Mouse (Mus musculus) cerebellum, adult 11-12 months (tissue): ENCODE results near the gene Ldhc.
"Not testable (repeated sequence)": the region's sequence is repeated elsewhere in the genome, so short reads cannot be mapped to it uniquely, and the experiment has no call there.

Source experiments
- DNase-seq: peaks from one replicate; pipeline ENCODE4 v3.0.0; 2022

Gene Ldhc

DNA sequence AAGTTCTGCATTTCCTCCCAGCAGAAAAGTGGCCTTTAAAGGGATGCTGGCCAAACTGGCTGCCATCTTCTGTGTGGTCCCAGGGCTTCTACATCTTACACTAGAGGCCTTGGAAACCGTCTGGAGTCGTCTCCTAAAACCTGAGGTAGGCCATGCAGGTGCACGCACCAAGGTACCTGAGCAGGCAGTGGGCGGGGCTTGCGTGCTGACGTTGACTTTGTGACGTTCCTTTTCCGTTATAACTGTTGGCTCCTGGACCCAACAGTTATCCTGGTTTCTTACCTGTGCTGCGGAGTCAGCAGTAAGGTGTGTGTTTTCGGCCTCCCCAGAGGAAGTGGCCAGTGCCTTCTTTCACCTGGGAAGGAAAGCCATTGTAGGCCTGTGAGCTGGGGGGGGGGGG lies at the start of gene Ldhc:
Ldhc (plus strand) TSS at position 208 of the 400 bp plus-strand sequence.
- DNase-seq, result no peak

DNA sequence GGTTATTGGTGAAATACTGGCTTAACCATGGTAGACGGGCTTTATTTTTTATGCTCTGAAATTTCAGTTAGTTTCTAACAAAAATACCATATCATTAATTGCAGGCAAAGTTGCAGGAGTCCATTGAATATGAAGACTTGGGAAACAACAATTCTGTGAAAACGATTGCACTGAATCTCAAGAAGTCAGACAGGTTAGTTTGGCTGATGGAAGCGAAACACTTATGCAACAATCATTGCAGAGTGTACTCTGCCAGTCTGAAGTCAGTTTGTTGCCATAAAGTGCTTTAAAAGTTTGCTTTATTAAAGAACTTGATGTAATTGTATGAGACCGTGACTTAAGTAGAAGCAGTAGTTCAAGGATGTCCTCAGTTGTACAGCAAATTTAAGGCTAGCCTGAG lies 47.0 kb upstream of the Ldhc start:
- no peak for DNase-seq

DNA sequence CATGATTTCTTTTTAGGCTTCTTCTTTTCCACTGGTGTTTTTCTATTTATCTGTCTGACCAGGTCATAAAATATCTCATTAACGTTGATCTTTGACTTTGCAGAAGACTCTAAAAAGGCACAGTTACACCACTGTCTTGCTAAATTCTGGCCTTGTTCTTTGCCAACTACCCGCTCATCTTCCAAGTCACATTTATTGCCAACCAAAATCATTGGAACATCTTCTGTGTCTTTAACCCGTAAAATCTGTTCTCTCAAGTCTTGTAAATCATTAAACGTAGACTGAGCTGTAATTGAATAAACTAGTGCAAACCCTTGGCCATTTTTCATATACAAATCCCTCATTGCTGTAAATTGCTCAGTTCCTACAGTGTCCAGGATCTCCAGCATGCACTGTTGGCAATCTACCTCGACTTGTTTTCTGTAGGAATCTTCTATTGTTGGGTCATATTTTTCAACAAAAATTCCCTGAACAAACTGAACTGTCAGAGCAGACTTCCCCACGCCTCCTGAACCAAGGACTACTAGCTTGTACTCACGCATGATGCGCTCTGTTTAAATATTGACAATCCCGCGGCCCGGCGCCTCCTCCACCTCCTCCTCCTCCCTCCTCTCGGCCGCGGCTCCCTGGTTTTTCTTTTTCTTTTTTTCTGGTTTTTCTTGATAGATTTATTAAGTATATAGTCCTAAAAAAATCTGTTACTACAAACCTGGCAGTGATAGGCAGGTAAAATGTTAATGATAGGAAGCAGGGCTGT lies 39.9 kb upstream of the Ldhc start:
- not testable (repeated sequence) for DNase-seq

DNA sequence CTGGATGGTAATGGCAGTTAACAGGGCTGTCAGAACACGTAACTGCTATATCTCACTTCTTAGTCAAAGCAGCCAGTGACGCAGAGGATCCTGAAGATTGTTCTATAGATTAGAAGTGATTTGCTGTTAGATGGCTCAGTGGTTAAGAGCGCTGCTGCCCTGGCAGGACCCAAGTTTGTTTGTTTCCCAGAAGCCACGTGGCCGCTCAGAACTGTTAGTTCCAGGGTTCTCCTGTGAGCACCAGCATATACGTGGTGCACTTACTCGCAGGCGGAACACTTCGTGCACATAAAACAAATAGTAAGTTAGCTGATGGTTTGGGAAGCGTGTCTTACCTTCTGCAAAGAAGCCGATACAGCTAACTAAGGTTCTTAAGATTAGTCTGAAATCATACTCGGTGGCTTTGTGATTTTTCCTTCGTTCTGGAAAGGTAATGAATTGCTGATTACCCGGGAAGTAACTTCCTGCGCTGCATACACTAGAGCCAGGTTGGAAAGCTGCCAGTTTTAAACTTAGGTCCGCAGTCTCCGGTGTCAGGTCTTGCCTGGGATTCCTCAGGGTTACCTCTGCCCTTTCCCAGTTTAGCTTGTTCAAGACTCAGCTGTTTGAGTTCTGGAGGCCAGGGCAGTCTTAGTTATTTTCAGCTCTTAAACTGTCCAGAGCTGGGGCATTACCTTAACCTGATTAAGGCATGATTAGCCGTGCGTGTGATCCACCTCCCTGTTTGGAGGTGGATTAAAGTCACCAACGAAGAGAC lies 33.8 kb upstream of the Ldhc start:
- no peak for DNase-seq

DNA sequence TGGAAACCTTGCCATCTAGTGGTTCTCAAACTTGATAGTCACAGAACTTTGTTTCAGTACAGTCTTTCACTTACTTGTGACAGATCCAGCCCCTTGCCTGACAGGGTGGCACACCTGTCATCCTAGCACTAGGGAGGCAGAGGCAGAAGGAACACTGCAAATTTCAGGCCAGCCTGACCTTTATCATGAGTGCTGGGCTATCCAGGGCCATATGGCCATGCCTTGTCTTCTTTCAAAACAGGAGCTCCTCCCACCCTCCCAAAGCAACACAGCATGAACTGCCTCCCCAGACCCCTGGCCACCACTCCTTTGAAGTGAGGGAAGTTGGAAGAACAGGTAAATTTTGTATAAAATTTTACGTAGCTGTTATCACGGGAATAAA lies 33.2 kb upstream of the Ldhc start:
- no peak for DNase-seq

DNA sequence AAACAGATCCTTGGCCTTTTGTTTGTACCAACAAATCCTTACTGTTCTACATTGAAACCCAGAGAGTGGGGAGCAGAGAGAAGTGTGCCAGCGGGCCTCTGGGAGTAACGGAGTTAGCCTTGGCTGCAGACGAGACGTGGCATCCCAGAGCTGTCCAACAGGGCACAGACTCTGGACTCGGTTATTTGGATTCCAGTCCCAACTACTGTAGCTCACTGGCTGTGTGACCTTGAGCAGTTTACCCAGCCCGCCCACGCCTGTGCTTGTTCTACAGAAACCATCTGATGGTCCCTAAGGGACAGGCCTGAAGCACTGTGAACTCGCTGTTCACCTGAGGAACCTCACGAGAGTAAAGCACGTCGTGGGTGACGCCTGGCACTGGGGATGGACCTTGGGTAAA lies 31.1 kb upstream of the Ldhc start:
- no peak for DNase-seq

DNA sequence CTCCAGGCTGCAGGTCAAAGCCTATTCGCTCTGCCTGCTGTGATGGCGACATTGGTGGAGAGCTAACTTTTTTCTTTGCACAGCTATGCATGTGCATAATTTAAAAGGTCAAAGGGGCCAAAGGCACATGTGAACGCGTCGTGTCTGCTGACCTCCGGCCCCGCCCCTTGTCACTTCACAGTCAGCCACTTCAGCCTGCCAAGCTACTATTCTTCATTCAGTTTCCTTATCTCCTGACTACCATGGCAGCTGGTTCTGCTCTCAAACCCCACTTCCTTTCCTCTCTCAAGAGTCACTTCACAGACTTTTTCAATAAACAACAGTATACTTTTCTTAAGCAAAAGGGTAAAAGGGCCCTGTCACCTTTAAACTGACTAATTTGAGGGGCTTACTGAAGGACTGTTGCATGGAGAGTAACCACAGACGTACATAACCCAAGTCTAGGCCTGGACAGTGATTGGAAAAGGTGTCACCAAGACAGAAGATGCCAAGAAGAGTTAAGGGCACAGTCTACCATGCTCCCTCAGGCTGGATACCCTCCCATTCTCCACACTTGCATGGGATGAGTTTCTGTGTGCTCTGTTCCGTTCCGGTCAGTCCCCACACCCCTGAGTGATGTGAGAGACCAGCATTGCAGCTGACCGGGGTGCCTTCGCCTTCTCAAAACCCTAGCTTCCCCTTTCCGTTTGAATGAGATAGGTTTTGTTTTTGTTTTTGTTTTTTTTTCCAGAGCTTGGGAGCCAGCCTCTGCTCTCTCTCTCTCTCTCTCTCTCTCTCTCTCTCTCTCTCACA lies 30.0 kb upstream of the Ldhc start:
- no peak for DNase-seq

DNA sequence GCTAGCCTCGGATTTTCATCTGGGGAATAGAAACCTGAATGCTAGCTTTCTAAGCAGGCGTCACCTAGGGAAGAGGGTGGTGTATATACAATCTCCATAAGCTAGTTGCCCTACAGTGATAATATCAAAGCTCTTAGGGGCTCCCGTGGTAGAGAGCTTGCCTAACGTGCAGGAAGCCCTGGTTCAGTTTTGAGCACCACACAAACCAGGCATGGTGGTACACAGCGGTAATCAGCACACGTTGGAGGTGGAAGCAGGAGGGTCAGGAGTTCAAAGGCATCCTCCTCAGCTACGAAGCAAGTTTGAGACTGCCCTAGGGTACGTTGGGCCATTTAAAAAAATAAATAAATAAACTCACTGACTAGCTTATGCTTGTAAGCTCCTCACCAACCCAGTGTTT lies 29.3 kb upstream of the Ldhc start:
- no peak for DNase-seq

DNA sequence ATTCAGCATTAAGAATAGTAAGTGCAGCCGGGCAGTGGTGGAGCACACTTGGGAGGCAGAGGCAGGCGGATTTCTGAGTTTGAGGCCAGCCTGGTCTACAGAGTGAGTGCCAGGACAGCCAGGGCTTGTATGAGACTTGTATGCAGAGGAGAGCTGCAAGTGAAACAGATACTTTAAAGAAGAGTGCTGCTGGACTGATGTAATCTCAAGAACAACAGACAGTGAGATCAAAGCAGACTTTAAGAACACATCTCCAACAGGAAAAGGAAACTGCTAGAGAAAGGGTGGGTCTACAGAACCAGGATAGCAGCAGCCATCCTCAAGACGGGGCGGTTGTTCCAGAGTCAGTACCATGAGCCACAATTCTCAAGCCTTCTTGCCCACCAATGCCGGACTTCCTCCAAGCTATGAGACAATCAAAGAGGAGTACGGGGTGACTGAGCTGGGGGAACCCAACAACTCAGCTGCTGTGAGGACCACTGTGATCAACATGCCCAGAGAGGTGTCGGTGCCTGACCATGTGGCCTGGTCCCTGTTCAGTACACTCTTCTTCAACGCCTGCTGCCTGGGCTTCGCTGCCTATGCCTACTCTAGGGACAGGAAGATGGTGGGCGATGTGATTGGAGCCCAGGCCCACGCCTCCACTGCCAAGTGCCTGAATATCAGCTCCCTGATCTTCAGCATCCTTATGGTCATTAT lies 28.7 kb upstream of the Ldhc start:
- DNase-seq, result not testable (repeated sequence)

DNA sequence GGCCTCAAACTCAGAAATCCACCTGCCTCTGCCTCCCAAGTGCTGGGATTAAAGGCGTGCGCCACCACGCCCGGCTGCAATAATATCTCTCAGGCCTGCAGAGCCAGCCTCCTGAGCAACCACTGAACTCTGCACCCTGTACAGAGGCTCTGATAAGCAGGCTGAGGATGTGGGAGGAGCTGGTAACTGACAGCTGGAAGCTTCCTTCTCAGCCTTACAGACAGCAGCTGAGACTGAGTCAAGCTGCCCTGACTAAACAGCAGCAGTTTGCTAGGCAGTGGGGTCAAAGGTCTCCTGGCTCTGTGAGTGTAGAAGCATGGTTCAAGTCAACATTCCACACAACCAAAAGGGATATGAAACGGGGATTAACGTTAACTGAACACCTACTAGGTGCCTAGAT lies 27.7 kb upstream of the Ldhc start:
- DNase-seq, result no peak

DNA sequence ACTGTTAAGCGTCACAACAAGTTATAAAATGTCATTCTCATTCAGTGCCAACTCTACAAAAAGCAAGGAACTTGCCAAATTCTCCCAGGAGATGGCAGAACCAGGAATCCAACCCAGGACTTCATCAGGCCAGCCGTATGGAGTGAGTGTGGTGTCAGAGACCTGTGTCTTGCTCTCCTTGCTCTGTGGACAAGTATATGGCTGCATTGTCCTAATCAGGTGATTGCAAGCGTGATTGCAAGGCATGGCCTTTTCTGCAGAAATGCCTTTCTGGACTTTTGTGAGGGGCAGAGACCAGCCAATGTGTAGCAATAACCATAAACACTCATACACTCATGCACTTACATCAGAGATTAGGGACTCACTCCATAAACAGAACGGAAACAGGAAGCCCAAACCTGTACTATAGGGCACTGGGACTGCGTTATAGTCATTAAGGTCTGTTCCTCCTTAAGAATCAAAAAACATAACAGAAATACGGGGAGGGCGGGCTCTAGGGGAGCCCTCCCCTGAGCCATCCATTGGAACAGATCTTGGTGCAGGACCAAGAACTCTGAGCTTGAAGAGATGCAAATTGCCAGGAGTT lies 27.2 kb upstream of the Ldhc start:
- no peak for DNase-seq

DNA sequence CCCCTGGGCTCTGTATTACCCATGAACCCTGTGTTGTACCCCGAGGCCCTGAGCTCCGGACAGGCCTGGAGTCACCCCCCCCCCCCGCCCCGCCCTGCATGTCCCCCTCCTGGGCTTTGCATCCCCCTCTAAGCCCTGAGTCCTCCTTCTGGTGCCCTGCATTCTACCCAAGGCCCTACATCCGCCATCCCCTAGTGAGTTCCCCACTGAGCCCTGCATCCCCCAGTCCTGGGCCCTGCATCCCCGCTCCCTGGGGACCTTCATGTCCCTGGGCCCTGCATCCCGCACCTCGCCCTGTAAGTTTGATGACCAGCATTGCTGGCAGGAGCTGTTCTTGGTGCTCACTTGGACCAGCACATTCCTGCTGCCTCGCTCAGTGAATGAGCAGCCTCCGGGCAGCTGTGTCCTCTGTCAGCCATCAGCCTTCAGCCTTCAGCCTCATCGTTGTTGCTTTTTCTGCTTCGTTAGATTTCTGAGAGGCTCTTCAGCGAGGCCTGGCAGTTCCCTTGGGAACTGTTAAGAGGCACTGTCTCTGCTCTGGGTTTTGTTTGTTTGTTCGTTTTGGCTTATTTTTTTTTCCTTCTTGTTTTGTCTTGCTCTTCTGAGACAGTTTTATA lies 25.9 kb upstream of the Ldhc start:
- DNase-seq, result no peak

DNA sequence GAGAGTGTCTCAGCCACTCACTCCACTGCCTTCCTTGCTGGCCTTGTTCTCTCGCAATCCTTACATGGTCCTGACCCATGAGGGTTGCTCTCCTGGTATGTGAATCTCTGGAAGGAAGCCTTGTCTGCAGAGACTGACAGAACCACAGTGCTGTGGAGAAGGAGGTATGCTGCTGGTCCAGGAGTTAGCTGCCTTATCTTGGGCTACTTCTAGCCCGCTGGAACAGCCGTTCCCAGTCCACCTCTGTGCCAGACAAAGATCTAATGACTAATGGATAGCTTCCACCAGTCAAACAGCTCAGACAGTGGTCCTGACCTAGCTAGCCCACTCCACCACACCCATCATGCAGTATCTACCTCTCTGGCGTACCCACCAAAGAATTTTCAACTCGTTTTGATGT lies 24.6 kb upstream of the Ldhc start:
- DNase-seq, result no peak

DNA sequence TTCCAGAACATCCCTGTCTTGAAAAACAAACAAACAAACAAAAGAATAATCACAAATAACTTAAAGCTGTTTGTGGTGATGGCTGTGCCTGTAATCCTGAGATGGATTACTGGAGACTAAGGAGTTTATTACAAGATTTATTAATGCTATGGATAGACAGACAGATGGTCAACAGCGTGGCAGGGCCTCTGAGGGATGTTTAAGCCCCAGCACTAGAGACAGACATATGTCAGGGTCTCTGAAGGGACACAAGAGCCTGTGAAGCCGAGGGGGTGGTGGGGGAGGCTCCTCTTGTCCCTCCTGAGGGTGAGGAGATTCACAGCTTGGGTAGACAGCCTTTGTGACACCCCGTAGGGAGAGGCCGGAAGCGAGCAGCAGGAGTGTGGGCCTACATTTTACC lies 23.9 kb upstream of the Ldhc start:
- no peak for DNase-seq

DNA sequence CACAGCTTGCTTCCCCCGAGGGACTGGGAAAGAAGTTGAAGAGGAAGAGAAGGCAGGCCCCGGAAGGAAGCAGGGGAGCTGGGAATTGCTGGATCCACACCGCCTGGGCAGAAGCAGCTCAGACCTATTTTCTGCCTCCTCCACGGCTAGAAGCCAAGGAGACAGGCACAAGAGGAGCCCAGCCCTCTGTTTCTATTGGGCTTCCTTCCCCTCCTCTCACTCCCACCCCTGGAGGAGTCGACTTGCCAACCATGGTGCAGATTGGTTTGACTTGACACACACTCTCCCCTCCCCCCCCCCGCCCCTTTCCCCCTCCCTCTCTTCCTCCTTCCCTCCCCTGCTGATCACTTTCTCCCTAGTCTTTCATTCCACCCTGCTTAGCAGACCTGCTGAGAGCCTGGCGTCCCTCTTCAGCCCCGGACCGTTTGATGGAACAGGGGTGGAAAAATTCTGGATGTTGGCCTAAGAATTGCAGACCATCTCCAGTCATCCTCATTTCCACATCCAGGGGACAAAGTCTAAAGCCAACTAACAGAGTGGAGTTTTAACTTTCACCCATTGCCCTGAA lies 22.8 kb upstream of the Ldhc start:
- DNase-seq, result no peak

DNA sequence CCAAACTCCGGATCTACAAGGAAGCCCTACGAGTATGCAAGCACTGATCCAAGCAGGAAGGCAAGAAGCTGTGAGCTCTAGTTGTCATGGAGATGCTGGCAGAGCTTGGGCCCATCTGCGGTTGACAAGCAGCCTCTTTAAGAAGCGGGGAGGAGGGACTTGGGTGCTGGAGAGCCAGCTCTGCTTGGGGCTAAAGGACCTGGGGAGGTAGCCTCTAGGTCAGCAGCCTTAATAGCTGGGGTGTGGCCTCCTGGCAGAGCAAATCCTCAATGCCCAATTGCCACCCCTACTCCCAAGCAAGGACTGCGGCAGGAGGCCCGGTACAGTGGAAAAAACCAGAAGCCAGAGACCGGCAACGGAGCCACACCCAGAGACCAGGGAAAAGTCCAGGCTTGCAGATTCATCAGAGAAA lies 22.1 kb upstream of the Ldhc start:
- DNase-seq, result peak; percentile 86

DNA sequence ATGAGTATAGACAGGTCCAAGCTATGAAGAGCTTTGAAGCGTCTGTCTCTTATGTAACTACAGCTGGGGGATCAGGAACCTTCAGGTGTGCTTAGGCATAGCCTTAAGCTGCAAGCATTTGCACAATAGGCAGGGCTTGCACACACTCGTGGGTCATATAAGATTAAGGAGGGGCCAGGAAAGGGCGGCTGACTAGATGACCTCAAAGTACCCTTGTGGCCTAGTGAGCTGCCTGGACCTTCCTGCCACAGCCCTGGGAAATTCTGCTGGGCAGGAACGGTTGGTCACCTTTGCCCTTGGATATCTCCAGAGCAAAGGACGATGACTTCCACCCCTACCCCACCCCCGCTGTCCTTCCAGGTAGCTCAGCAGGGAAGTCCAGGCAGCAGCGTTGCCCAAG lies 21.6 kb upstream of the Ldhc start:
- peak; percentile 50 for DNase-seq

DNA sequence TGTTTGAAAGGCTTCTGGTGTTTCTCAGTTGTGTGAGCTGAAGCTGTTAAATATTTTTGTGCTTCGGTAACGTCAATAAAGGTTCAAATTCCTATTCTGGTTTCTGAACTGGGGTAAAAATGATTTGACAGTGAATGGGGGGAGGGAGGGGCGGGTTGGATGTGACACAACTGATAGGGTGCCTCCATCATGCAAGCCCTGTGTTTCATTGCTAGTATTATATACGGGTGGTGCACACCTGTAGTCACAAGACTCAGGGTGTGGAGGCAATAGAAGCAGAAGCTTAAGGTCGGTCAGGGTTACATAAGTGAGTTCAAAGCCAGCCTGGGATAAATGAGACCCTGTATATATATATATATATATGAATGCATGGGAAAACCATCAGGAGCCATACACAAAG lies 21.1 kb upstream of the Ldhc start:
- no peak for DNase-seq

DNA sequence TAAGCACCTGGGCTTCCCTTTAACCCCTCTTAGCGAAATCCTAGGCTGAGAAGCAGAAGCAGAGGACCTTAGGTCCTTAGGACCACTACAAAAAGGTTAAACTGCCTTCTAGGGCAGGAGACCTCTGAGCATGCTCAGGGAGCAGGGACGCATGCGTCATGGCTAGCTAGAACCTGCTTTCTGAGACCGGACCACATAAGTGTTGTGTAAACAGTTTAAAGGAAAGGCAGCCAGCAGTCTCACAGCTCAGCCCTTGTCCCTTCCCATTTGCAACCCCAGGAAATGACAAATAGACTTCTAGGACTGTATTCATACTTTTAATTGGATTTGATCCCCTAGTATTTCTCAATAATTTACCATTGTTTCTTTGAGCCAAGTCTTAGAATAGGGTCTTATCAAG lies 20.7 kb upstream of the Ldhc start:
- DNase-seq, result no peak

DNA sequence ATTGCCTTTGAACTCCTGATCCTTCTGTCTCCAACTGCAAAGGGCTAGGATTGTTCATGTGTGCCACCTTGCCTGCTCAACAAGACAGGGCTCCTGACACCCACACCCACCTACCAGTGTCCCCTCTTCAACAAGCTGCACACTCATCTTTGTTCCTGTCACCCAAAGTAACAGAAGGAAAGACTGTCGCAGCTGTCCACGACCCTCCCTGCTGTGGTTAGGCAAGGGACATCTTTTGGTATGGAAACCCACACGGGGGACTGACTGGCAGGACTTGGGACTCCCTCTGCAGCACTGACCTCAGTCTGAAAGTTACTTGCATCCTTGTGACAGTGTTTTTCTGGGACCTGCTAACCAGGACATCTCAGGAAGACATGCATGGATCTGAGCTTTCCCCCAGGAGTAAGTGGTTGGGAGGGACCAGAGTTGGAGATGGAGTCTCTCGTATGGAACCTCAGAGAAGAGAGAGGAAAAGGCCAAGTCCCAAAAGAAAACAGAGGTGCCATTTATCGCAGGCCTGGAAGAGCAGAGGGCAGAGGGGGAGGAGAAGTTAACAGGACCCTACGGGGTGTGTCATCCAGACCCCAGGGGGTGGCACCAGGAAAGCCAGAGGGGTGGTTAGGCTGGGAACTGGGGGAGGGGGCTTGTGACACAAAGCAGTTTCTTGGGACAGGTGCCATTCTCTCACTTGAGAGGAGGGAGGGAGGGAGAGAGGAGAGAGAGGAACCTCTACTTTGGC lies 20.0 kb upstream of the Ldhc start, which contains the start of gene Ldha:
Ldha (plus strand) TSS at position 689 of the 739 bp plus-strand sequence.
- no peak for DNase-seq

DNA sequence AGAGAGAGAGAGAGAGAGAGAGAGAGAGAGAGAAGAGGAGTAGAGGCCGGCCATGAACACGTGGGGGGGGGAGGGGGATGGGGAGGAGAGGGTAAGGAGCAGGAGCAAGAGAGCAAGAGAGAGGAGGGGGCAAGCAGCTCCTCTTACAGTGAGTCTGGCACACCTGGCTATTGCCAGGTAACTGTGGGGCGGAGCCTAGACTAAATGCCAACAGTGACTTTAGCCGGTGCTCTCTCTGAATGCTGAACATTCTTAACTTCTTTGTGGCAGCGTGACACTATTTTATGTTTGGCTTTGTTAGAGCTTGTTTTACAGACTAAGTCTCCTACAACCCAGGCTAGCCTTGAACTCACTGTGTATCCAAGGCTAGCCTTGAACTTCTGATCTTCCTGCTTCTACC lies 18.7 kb upstream of the Ldhc start:
- DNase-seq, result no peak
